ENCODE assay signal across 8 mouse cellular contexts in the genomic region with DNA sequence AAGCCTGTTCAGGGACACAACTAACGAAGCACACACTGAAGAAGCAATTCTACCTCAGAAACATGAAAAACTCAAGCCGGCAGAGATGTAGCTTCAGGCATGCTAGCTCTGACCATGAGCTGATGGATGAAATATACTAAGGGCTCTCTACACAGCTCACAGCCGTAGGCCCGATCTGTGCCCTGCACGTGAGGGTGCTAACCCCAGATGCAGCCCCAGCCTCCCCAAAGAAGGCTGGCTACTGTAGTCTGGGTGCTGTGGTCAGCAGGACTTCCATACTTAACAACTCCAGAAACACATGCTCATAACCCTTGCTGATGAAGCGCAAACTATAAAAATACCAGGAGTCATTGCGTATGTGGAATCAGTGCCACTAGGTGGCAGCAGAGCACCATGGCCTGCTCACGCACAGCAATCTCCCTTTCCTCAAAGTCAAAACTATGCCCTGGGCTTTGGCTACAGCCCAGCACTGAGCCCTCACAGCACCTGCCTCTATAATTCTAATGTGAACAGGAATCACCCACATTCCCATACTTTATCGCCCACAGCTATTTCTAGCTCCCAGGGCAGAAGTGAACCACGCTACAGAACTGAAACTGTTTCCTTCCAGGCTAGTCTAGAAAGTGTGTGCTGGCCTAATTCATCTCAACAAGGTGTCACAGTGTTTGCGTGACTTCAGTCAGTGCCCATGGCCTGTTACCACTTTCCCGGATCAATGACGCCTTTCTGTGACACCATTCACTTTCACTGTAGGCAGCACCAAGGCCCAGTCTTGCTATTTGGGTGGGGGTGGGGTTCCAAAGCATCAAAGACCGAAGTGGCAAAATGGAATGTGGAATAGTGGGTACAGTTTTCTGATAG.
DNase-seq lines count a peak whose midpoint lies in the region; ATAC-seq and TF ChIP-seq lines count a peak whose summit lies in the region.

No protein-coding gene starts in this region.

- intact Hi-C loops in heart, postnatal 25 days (cut with DNase I), result loop anchor here (1.0 to 2.0 kb wide), 3 partner anchors 186 to 417 kb away; no protein-coding TSS in a partner anchor

- H3K36me3 ChIP-seq in forebrain, embryonic 14.5 days (ENCODE audit: control insufficient read depth, insufficient read depth, low read length), result no peaks in the 10 kb centered on the region
- no peaks in the 10 kb centered on the region for H3K36me3 ChIP-seq in lung, embryonic 16.5 days (ENCODE audit: control insufficient read depth, insufficient read depth, low read length)
- H3K36me3 ChIP-seq in thymus, adult 2 months (ENCODE audit: control insufficient read depth, insufficient read depth, low read length), result no peaks in the 10 kb centered on the region

- no peak overlapping the region for H3K4me2 ChIP-seq in forebrain, embryonic 14.5 days (ENCODE audit: low read length)
- H3K4me2 ChIP-seq in lung, embryonic 16.5 days (ENCODE audit: low read depth, low read length), result no peak overlapping the region

- H3K27me3 ChIP-seq in forebrain, embryonic 14.5 days (replicated peaks; ENCODE audit: control insufficient read depth, insufficient read depth, low read length), result no peaks in the 10 kb centered on the region
- H3K27me3 ChIP-seq in lung, embryonic 16.5 days (ENCODE audit: control insufficient read depth, insufficient read depth, low read depth, low read length), result no peaks in the 10 kb centered on the region
- H3K27me3 ChIP-seq in thymus, adult 2 months (ENCODE audit: control insufficient read depth, insufficient read depth, low read length), result no peaks in the 10 kb centered on the region

- H3K4me3 ChIP-seq in forebrain, embryonic 14.5 days (ENCODE audit: low read depth, low read length), result no peak overlapping the region
- H3K4me3 ChIP-seq in lung, embryonic 16.5 days (ENCODE audit: low read length), result no peak overlapping the region
- no peak overlapping the region for H3K4me3 ChIP-seq in thymus, adult 2 months (ENCODE audit: control insufficient read depth, insufficient read depth, low read length)

- peak; percentile 75 for ATAC-seq in forebrain, embryonic 14.5 days
- peak; percentile 65; the same call in 1 of the 2 replicates for ATAC-seq in lung, embryonic 16.5 days (ENCODE audit: low read depth)

- TF ChIP-seq POLR2A in thymus, adult 2 months (IDR thresholded peaks at IDR 0.05; ENCODE audit: control insufficient read depth, extremely low read depth, insufficient read depth, low read length, poor library complexity), result no peak

- no peak overlapping the region for H3K27ac ChIP-seq in forebrain, embryonic 14.5 days (ENCODE audit: low read depth, low read length)
- H3K27ac ChIP-seq in lung, embryonic 16.5 days (ENCODE audit: low read length), result no peak overlapping the region
- no peak overlapping the region for H3K27ac ChIP-seq in thymus, adult 2 months (ENCODE audit: control insufficient read depth, insufficient read depth, low read length)

- no peak overlapping the region for H3K9ac ChIP-seq in forebrain, embryonic 14.5 days (ENCODE audit: low read length)
- no peak overlapping the region for H3K9ac ChIP-seq in lung, embryonic 16.5 days (ENCODE audit: low read length)

- TF ChIP-seq CTCF in thymus, adult 2 months (IDR thresholded peaks at IDR 0.05; ENCODE audit: borderline replicate concordance, control insufficient read depth, extremely low read depth, insufficient read depth, low read length, poor library complexity), result peak; percentile 74; the same call in 1 of the 2 replicates

- H3K9me3 ChIP-seq in forebrain, embryonic 14.5 days (replicated peaks; ENCODE audit: control insufficient read depth, low read length), result no peaks in the 10 kb centered on the region
- no peaks in the 10 kb centered on the region for H3K9me3 ChIP-seq in lung, embryonic 16.5 days (ENCODE audit: control insufficient read depth, low read length)

- peak; percentile 58 for DNase-seq in ES-CJ7 (ENCODE audit: low read depth, low spot score)
- DNase-seq in c-Kit-positive CD71-positive TER-119-positive erythroid progenitor cells, embryonic 14.5 days (ENCODE audit: low spot score), result peak; percentile 61
- DNase-seq in forebrain, embryonic 14.5 days (ENCODE audit: low spot score), result peak; percentile 90
- peak; percentile 34 for DNase-seq in heart, postnatal 25 days (ENCODE audit: low spot score)
- peak; percentile 25 for DNase-seq in large intestine, adult 2 months (ENCODE audit: low read depth, low spot score)
- DNase-seq in ovary, postnatal 10 days (ENCODE audit: low spot score), result peak; percentile 67
- DNase-seq in thymus, adult 2 months, result peak; percentile 76

- WGBS in forebrain, embryonic 14.5 days, result 64% methylated on average over 14 of the region's 14 CpGs
- WGBS in large intestine, adult 2 months, result 54% methylated on average over 14 of the region's 14 CpGs
- WGBS in lung, embryonic 16.5 days, result 55% methylated on average over 14 of the region's 14 CpGs
- 65% methylated on average over 14 of the region's 14 CpGs for WGBS in thymus, adult 2 months

- H3K4me1 ChIP-seq in forebrain, embryonic 14.5 days (ENCODE audit: control insufficient read depth, insufficient read depth, low read length), result no peaks in the 10 kb centered on the region
- no peaks in the 10 kb centered on the region for H3K4me1 ChIP-seq in lung, embryonic 16.5 days (replicated peaks; ENCODE audit: control insufficient read depth, insufficient read depth, low read length)
- no peaks in the 10 kb centered on the region for H3K4me1 ChIP-seq in thymus, adult 2 months (replicated peaks; ENCODE audit: control insufficient read depth, insufficient read depth, low read length)

Comparison
In these comparisons a context has a peak if more than half of its experiments do, and no peak if none do; other contexts are left out.
1. DNase-seq: peak in every context shown above with its lines; median percentile 90 in forebrain, embryonic 14.5 days; 76 in thymus, adult 2 months; 67 in ovary, postnatal 10 days; 61 in c-Kit-positive CD71-positive TER-119-positive erythroid progenitor cells, embryonic 14.5 days; 58 in ES-CJ7; 34 in heart, postnatal 25 days; 25 in large intestine, adult 2 months.